Mouse (Mus musculus): Measurements from ENCODE around the gene Rd3l.
A peak's percentile ranks its signal among the peaks of the same experiment; 100 is the strongest.
"Not testable (repeated sequence)": the region's sequence is repeated elsewhere in the genome, so short reads cannot be mapped to it uniquely, and the experiment has no call there.

The Rd3l gene

DNA sequence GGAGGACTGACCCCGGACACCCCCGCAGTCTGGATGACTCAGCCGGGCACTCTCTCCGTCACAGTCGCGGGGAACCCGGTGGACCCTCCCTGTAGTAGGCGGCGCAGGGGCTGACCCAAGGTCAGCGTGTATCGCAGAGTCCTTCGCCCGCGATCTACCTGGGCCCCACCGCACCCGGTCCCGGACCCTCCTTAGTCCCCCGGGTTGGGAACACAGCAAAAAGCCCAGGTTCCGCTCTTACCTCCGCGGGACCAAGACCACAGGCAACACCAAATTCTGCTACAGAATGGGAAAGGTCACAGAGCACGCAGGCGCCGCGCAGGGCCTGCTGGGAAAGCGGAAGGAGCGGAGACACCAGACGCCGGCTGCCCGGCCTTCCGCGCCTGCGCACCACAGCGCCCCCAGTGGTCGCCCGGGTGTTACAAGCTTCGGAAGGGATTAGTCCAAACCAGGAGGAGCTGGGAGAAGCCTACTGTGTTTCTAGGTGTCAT lies 14.4 kb downstream of the Rd3l start, which contains the start of gene Atp5mpl:
Gene Atp5mpl, minus strand, starts transcription at position 295 of the 491 bp plus-strand sequence.
- DNase-seq (ENCODE audit: low spot score): peak; percentile 94

DNA sequence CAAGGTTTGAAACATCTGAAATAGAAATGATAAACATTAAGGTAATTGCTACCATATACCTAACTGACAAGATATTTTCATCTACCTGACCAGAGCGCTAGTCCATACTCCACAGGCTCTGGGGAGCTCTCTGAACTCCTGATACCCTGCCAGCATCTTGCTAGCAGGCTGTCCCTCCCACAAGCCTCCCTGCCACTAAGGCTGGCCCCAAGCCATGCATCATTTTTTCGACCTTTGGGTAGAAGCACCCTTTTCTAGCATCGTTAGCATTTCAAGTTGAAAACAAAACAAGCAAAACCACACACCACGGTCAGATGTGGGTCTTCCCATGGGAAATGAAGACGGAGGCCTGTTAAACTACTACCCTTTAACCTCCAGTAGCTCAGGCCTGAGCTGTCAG lies 17.8 kb downstream of the Rd3l start:
- DNase-seq (ENCODE audit: low spot score): no peak

DNA sequence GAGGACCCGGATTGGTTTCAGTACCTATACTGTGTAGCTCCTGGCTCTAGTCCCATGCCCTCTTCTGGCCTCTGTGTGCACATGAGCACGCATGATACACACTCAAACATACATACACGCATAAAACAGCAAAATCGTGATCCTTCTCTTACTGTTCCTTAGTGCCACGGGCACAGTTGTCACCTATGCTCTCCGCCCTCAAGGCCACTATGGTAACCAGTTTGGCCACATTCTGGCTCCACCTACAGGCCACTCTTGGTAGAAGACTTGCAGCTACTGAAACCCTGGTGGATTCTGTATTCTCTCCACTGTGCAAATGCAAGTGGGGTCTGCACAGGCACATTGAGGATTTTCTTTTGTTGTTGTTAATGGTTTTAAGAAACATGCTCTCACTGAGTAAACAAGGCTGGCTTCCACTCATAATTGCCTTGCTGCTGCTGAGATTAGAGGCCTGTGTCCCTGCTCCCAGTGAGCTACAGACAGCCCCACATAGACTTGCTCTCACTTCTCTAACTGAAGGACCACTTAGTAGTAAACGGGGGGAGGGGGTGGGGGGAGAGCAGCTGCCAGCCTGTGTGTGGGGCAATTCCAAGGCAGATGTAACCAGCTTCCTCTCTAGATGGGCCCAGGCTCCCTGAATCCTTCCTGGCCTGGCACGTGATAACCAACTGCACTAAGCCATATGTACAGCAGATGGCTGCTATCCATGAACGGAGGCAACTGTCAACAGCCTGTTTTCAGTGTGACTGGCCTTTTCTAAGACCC lies 22.8 kb downstream of the Rd3l start:
- DNase-seq (ENCODE audit: low spot score): no peak

DNA sequence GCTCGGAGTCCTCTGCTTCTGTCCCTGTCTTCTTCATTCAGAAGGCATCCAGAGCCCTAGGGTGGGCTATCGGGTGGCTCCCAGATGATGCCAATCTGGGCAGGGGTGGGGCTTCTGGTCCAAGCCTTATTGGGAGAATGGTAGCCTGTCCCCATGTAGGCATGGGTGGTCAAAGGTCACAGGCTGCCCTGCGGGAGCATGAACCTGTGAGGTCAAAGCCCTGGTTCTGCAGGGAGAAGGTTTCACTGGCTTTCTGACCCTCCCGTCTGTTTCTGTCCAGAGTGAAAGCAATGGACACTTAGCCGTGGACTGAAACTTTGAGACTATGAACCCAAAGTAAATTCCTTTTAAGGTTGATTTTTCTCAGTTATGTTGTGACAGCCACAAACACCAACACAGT lies 24.9 kb downstream of the Rd3l start:
- DNase-seq (ENCODE audit: low spot score): no peak

DNA sequence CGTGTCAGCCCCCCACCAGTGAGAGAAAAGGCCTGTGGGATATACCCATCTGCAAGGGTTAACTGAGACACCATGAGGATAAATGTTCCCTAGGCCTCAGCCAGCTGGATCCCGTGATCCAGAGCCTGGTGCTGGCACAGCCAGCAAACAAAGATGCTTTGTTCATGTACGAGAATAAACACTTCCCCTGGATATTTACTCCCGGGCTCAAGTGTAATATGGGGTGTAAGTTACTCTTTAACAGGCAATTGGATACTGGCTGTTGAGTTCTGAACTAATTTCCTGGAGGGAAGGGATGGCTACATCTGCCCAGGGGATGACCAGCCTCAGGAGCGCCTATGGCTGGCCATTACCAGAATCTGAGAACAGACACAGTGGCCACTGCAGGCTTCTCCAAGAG lies 29.4 kb downstream of the Rd3l start:
- no peak for DNase-seq (ENCODE audit: low spot score)

DNA sequence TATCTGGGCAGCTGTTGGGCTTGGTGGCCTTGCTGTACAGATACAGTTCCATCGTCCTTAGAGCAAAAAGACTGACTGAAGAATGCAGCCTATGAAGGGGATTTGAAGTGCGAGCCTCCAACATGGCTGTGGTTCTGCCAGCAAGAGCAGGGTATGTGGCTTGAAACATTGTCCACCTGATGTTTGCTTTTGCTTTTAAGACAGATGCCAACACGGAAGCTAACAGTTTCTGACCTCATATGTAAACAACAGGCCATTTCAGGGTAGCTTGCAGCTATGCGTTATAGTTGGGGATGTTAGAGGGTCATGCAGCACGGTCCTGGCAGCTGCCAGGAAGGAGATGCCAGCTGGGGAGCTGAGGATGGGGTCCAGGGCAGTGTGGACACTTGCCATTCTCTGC lies 30.6 kb downstream of the Rd3l start:
- no peak for DNase-seq (ENCODE audit: low spot score)

DNA sequence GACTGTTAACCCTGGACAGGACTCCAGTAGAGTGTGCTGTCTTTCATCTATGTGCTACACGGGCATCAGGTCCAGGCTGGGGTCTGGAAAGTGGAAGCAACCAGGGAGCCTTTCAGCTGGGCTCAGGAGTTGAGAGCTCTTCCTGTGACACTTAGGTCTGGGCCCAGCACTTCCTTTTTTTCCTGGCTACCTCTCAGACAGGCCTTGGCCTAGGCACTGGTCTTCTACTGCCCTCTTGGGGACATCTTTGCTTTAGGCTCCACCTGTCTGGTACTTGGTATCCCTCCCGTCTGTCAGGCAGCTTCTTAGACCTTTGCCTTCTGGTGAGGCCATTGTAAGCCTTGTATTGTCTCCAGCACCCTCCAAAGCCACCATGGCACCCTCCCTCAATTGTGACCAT lies 34.4 kb downstream of the Rd3l start:
- peak; percentile 46 for DNase-seq (ENCODE audit: low spot score)

DNA sequence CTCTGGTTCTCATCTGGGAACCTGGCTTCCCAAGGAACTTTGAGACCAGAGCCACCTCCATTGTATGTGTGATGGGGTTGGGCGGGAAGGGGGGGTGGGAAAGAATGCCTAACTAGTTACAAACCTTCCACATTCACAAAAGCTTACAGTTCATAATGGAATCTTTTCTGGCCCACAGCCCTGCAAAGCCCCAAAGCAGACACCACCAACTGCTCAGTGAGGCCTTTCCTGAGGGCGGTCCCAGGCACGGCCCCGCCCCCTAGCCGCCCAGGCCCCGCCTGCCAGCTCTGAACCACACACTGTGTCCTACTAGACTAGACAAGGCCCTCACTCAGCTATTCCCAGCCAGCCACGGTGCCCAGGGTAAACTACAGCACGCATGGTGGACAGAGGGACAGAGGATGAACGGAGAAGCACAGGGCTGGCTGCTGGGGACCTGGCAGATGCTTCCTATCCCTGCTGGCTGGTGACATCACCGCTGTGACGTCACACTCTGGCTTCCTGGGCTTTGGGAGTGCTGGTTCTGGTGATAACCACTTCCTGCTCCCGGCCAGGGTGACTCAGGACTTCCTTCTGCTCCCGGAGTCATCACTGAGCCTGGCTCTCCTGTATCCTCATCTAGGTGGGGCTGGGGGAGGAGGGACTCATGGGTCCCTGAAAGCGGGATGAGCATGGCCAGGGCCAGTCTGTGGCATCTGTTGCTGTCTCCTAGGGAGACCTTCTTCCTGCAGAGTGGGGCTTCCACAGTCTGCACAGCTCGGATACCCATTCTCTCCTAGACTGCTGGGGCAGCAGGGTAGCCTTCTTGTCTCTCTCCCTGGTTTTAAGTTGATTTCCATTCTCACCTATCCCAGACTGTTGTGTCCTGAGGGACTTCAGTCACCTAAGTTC lies 35.1 kb downstream of the Rd3l start:
- not testable (repeated sequence) for DNase-seq (ENCODE audit: low spot score)

DNA sequence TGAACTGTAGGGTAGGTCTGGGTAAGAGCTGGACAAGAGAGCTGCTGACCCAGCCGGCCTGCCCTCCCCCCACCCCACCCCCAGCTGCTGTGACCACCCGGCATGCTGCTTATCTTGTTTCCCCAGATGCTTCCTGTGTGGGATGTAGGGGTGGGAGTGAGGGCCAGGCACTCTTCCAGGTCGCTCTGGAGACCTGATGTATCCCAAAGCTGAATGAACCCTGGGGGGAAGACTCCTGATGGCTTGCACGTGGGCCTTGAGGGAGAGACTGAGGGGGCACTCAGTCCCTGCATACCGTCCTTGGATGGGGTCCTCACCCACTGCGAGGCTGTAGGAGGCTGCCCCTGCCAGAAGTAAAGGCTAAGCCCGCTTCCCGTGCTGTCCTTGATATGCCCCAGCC lies 36.0 kb downstream of the Rd3l start:
- DNase-seq (ENCODE audit: low spot score): peak; percentile 38

DNA sequence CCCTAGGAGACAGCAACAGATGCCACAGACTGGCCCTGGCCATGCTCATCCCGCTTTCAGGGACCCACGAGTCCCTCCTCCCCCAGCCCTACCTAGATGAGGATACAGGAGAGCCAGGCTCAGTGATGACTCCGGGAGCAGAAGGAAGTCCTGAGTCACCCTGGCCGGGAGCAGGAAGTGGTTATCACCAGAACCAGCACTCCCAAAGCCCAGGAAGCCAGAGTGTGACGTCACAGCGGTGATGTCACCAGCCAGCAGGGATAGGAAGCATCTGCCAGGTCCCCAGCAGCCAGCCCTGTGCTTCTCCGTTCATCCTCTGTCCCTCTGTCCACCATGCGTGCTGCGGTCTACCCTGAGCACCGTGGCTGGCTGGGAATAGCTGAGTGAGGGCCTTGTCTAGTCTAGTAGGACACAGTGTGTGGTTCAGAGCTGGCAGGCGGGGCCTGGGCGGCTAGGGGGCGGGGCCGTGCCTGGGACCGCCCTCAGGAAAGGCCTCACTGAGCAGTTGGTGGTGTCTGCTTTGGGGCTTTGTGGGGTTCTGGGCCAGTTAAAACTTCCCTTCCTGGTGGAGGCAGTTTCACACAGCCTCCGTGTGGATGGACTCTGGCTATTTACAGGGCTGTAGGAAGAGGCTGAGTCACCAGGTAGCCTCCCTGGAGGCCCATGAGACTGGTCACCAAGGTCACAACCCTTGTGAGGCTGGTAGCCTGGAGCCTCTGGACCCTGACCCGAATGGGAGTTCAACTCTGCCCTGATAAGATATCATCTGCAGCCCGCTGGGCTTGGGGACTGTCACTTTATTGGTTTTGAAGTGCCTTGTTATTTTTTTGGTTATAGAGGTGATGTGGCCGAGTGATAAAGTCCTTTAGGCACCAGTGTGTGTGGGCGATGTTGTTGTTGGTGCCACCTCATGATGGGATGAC lies 36.8 kb downstream of the Rd3l start:
- DNase-seq (ENCODE audit: low spot score): not testable (repeated sequence)

DNA sequence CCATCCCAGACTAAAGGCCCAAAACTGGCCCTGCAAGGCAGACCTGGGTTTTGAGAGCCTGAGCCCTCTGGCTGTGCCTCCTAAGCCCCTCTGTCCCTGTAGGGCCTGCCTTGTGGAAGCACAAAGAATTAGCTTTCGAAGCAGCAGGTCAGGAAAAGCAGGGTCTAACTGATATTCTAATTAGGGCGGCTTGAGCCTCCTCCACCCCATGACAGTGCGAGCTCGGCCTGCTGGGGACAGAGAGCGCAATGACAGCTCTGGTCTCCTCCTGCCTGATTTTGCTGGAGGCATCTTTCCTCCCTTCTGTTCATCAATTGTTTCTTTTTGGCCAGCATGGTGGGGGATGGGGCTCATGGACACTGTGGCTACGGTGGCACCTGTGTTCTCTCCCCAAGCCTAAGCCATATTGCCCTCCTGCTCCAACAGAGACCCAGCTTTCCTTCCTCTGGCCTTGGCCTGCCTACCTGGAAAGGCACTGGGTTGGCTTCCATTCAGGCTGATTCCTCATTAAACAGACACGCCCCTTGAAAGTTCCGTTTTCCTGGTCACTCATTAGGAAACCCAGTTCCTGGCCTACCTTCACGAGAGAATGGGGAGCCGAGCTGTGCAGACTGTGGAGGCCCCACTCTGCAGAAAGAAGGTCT lies 37.6 kb downstream of the Rd3l start:
- DNase-seq (ENCODE audit: low spot score): no peak

DNA sequence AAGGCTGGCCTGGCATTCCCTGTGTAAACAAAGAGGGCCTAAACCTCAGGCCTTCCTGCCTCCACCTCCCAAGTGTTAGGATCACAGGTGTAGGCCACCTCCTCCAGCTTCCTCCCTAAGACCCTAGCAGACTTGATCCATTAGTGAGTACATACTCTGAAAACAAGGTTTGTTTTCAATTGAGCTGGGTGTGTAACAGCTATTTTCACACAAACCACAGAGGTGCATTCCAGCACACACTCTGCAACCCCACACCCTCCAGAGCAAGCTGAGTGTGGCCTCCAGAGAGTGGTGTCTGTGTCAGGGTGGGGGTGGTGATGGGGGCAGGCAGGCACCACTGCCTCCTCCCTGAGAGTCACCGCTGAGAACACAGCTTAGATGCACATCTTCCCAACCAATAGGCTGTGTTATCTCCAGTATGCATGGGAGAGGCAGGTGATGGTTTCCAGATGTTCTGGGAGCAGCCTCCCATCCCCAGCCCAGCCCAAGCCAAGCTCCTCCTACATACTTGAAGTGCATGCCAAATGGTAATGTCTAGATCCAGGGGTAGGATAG lies 42.4 kb downstream of the Rd3l start:
- DNase-seq (ENCODE audit: low spot score): no peak

DNA sequence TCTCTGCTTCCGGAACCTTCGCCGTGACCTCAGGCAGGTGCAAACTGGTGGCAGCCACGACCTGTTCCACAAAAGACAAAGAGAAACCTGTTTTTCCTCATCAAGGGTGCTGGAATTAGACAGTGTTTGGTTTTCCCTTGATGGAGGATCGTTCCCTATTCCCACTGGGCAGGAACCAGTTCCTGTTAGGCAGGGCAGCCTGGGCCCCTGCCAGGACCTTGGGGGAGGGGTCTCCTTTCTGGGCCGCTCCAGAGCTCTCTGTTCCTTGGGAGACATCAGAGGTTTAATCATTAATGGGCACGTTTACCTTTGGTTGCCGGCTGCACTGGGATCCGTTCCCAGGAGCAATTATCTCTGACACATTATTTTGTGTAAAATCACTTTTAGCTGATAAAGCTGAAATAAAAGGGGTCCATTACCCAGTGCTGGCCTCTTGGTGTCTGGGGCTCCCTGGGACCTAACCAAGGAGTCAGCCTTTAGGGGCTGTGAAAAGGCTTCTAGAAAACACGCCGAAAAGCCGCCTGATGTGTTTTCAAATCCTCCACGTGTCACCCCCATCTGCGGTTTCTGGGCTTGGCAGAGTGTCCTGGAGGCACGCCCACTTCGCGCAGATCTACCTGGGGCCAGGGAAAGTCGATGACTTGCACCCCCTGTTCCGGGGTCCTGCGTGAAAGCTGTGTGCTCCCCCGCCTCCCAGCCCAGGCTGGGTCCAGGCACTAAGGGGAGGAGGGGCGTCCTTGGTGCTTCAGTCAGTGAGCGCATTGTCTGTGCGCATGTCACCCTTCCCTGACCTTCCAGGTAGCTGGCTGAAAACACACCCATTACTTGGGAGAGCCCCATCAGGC lies 44.2 kb downstream of the Rd3l start:
- peak; percentile 69 for DNase-seq (ENCODE audit: low spot score)

DNA sequence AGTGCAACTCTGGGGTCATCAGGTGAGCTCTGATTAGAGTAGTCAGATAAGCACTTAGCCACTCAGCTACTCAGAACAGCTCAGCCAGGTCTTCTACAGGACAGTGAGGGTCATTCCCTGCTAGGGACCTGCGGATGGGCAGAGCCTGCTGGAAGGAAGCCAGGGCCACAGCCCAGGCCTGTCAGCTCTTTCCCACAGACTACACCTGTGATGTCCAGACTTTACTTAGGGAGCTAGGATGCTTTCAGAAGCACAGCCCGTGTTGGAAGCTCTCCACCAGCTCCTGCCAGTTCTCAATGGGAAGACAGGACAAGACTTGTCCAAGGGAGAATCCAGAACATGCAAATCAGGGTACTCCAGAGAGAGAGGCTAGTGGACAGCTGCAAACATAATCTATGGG lies 47.1 kb downstream of the Rd3l start:
- DNase-seq (ENCODE audit: low spot score): no peak

DNA sequence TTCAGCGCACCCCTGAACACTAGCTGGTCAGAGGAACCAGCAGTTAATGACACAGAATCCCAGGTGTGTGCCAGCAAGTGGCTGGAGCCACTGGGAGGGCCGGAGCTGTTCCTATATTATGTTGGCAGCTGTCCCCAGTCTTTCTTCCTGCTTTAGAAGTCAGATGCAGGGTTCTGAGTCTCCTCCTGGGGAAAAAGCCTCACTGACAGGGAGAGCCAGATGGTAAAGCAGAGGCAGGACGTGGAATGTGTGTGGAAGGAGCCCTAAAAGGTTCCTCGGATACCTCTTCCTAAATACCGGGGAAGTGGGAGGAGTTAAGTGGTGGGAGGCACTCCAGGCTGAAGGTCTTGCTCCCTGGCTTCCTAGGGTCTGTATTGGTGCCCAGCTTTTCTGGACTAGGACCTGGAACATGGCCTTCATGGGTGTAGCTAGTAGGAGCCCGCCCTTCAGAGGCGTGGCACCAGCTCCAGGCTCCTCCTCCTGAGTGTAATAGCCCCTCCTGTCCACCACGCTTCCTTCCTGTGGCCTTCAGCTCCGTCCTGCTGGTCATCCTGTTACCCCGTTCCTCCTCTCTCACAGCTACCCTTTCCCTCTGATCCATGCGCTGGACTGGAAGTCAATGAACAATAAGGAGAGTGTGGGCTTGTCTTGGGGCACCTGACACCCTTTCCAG lies 47.9 kb downstream of the Rd3l start:
- peak; percentile 47 for DNase-seq (ENCODE audit: low spot score)

DNA sequence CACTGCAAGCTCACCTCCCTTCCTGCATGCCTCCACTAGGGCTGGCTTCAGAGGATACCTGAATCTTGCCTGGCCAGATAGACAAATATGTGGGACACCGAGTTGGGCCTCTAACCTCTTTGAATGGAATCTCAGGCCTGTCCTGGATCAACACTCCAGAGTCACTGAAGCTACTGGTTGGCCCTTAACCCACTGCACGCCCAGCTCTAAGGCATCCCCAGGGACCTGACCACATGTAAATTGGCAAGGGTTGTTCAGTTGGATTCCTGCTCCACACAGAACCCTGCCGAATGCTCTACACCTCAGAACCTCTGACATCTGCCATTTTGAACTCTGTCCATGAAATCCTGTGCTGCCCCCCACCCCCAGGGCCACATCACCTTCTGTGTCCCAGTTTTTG lies 48.6 kb downstream of the Rd3l start:
- DNase-seq (ENCODE audit: low spot score): no peak

DNA sequence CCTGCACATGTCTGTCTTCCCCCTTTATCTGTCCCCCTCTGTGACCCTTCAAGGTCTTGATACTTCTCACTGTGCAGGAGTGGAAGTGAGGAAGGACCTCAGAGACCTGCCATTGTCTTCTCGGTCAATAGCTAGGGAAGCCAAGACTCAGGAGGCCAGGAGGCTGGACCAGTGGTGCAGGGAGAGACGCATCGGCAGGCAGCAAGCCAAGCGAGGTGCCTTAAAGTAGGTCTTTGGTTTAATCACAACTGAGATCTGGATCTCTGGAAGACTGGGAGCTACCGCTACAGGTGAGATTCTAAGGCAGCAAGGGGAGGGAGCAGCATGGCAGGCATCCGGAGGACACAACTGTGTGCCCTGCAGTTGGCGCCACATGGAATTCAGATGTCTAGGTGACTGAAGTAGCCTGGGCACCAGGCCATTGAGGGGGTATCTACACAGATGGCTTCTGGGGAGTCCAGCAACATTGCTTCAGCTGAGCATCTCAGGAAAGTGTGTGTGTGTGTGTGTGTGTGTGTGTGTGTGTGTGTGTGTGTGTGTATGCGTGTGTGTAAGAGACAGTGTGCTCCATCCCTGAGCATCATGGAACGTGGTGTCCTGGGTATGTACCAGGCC lies 49.6 kb downstream of the Rd3l start:
- no peak for DNase-seq (ENCODE audit: low spot score)
